Mouse (Mus musculus): ENCODE results near the gene Rnf114. TPM values are rescaled to one million over a fixed set of nuclear protein-coding genes. Genes with fewer than 3 reads are reported as not detected.

Rnf114 gene
- polyA plus RNA-seq, 1 experiment from 2014 or later, result 130 TPM

GRCm38 (mm10) chr2:167538671-167539306 is 46.3 kb downstream of the Rnf114 start:
- WGBS, result 30% methylated on average over 32 of the region's 34 CpGs
- Histone ChIP-seq H3K36me3 (no peaks in the 10 kb centered on the region), H3K4me2 (replicated peaks) (peak overlapping the region; percentile 87), H3K9me3 (no peaks in the 10 kb centered on the region), H3K27me3 (replicated peaks) (peaks cover 40% of the 10 kb centered on the region), H3K4me1 (peaks cover 54% of the 10 kb centered on the region), H3K4me3 (peak overlapping the region; percentile 50), H3K9ac (peak overlapping the region; percentile 51), H3K27ac (no peak overlapping the region)
- no peak for ATAC-seq (ENCODE audit: low FRiP score, low read depth)

DNA sequence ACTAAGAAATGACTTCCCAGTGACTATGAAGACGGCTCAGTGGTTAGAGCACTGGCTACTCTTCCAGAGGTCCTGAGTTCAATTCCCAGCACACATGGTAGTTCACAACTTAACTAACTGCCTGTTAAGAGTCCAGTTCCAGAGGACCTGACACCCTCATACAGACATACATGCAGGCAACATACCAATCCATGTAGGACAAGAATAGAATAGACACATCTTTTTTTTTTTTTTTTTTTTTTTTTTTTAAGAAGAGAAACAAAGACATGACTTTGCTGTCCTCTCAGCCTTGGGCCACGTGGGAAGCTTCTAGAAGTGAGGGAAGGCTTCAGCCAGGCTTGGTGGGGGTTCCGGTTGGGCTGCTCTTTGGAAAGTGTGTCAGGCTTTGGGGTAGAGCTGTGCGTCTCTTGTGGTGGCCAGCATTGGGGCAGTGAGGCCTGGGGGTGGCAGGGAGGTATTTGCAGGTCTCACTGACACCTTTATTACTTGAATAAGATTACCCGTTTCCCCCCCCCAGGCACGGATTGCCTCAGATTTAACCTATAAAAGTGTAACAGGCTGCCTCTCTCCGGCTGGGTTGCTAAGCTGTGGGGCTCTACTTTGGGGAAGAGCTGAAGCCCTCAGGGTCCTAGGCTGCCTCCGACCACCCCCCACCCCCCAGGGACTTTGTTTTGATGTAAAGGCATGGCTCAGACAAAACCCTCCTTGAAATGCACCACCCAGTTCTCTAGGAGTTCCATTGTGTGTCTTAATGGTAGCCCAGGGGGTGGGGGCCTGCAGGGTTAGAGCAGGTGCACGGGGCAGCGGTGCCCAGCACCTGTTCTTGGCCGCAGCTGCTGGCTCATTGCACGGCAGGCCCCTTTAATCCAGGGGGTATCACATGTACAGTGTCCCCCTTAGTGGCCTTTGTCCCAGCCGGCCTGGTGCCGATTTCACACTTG is 47.4 kb downstream of the Rnf114 start:
- peak; percentile 27 for ATAC-seq (ENCODE audit: low FRiP score, low read depth)
- Histone ChIP-seq H3K4me2 (replicated peaks) (peak overlapping the region; percentile 87), H3K27me3 (replicated peaks) (peaks cover 40% of the 10 kb centered on the region), H3K9ac (peak overlapping the region; percentile 48; the same call in 1 of the 2 replicates), H3K27ac (no peak overlapping the region), H3K9me3 (no peaks in the 10 kb centered on the region), H3K4me1 (peaks cover 61% of the 10 kb centered on the region), H3K4me3 (peak overlapping the region; percentile 50), H3K36me3 (no peaks in the 10 kb centered on the region)
- WGBS, result 14% methylated on average over 14 of the region's 14 CpGs

- peaks cover 38% of the 10 kb centered on the region for H3K27me3 ChIP-seq (replicated peaks)
- no peaks in the 10 kb centered on the region for H3K36me3 ChIP-seq
- peak overlapping the region; percentile 34 for H3K4me3 ChIP-seq
- 9% methylated on average over 12 of the region's 12 CpGs for WGBS
- ATAC-seq (ENCODE audit: low FRiP score, low read depth), result no peak; the same call in 1 of the 2 replicates
- peak overlapping the region; percentile 87 for H3K4me2 ChIP-seq (replicated peaks)
- H3K9ac ChIP-seq, result peak overlapping the region; percentile 48
- no peak overlapping the region for H3K27ac ChIP-seq
- H3K4me1 ChIP-seq, result peaks cover 61% of the 10 kb centered on the region
- no peaks in the 10 kb centered on the region for H3K9me3 ChIP-seq
Measured at GRCm38 (mm10) chr2:167540477-167541110, 48.1 kb downstream of the Rnf114 start.

- Histone ChIP-seq H3K9ac (no peak overlapping the region), H3K27ac (no peak overlapping the region), H3K36me3 (no peaks in the 10 kb centered on the region), H3K9me3 (no peaks in the 10 kb centered on the region), H3K4me3 (peak overlapping the region; percentile 34; the same call in 1 of the 2 replicates), H3K4me1 (peaks cover 61% of the 10 kb centered on the region), H3K4me2 (replicated peaks) (peak overlapping the region; percentile 87), H3K27me3 (replicated peaks) (peaks cover 31% of the 10 kb centered on the region)
- ATAC-seq (ENCODE audit: low FRiP score, low read depth), result no peak
- 10% methylated on average over 6 of the region's 6 CpGs for WGBS
Measured at GRCm38 (mm10) chr2:167541324-167541723, 48.9 kb downstream of the Rnf114 start.

- H3K27ac ChIP-seq, result no peak overlapping the region
- H3K4me1 ChIP-seq, result peaks cover 61% of the 10 kb centered on the region
- WGBS, result 78% methylated on average over 12 of the region's 12 CpGs
- ATAC-seq (ENCODE audit: low FRiP score, low read depth), result no peak
- peaks cover 26% of the 10 kb centered on the region for H3K27me3 ChIP-seq (replicated peaks)
- H3K9ac ChIP-seq, result no peak overlapping the region
- H3K36me3 ChIP-seq, result no peaks in the 10 kb centered on the region
- H3K4me2 ChIP-seq (replicated peaks), result peak overlapping the region; percentile 87
- H3K9me3 ChIP-seq, result no peaks in the 10 kb centered on the region
- H3K4me3 ChIP-seq, result 0 out of 2 replicates have a peak overlapping the region, but pooled peaks have one; percentile 0
Measured at GRCm38 (mm10) chr2:167541761-167542160, 49.3 kb downstream of the Rnf114 start.

DNA sequence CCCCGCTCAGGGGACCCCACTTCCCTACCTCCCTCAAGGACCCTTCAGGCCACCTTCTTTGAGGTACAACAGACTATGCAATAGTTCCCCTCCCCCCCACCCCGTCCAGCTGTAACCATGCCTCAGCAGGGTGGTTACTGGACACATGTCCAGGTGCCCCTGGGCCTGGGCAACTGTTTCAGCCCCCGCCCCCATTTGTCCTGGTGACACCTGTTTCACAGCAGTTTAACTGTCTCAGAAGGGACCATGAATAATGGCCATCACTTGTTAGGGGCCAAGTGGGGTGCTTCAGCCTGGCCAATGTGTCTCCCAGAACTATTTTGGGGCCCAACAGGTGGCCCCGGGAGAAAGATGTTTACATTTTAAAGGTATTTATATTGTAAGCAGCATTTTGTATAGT is 49.9 kb downstream of the Rnf114 start:
- WGBS, result 69% methylated on average over 4 of the region's 4 CpGs
- Histone ChIP-seq H3K4me2 (replicated peaks) (peak overlapping the region; percentile 87), H3K27me3 (replicated peaks) (peaks cover 20% of the 10 kb centered on the region), H3K36me3 (no peaks in the 10 kb centered on the region), H3K4me1 (peaks cover 58% of the 10 kb centered on the region), H3K9me3 (no peaks in the 10 kb centered on the region), H3K9ac (no peak overlapping the region), H3K27ac (no peak overlapping the region), H3K4me3 (no peak overlapping the region; the same call in 1 of the 2 replicates)
- no peak for ATAC-seq (ENCODE audit: low FRiP score, low read depth)

DNA sequence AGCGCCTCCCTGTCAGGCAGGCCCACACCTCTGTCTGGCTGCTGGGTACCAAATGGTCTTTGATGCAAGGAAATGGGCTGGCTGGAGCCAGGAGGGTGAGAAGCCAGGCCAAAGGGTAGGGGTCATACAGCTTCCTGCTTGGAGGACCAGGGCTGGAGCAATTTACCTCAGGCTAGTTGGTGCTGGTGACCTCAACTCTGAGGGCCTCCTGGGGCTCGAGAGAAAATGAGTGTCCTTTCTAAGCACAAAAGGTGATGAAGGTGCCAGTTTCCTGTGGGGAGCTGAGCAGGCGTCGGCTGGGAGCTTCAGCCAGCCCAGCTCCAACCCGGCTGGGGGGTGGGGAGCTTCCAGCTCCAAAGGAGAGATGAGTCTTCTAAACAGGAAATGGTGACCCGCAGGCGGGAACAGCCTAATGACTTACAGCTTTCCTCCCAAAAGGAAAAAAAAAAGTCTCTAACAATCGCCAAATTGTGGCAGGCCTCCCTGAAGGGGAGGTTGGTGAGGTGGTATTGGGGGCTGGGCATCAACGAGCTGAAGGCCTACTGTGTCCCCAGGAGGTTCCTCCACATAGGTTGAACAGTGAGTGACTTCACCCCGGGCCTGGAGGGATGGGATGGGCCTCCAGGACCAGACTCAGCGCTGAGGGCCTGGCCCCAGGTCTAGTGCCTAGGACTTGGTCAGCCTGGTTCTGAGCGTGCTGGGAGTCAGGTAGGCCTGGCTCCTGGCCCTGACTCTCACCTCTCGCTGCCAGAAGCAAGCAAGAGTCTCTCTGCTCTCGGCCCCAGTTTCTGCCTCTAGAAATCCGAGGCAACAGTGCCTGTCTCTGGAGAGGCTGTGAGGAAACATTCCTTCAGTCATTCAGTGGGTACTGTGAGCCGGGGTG is 50.9 kb downstream of the Rnf114 start:
- Histone ChIP-seq H3K4me2 (replicated peaks) (peak overlapping the region; percentile 16), H3K27me3 (replicated peaks) (peaks cover 16% of the 10 kb centered on the region), H3K4me3 (no peak overlapping the region), H3K9me3 (no peaks in the 10 kb centered on the region), H3K4me1 (peaks cover 50% of the 10 kb centered on the region), H3K9ac (0 out of 2 replicates have a peak overlapping the region, but pooled peaks have one; percentile 26), H3K27ac (peak overlapping the region; percentile 11; the same call in 1 of the 2 replicates), H3K36me3 (no peaks in the 10 kb centered on the region)
- ATAC-seq (ENCODE audit: low FRiP score, low read depth), result no peak
- 19% methylated on average over 16 of the region's 16 CpGs for WGBS

GRCm38 (mm10) chr2:167544004-167544356 is 51.5 kb downstream of the Rnf114 start:
- no peaks in the 10 kb centered on the region for H3K9me3 ChIP-seq
- no peak for ATAC-seq (ENCODE audit: low FRiP score, low read depth)
- peaks cover 46% of the 10 kb centered on the region for H3K4me1 ChIP-seq
- H3K27ac ChIP-seq, result peak overlapping the region; percentile 11; the same call in 1 of the 2 replicates
- H3K36me3 ChIP-seq, result no peaks in the 10 kb centered on the region
- H3K27me3 ChIP-seq (replicated peaks), result peaks cover 9% of the 10 kb centered on the region; the same call in 1 of the 2 replicates
- 15% methylated on average over 4 of the region's 4 CpGs for WGBS
- no peak overlapping the region for H3K9ac ChIP-seq
- H3K4me3 ChIP-seq, result no peak overlapping the region
- H3K4me2 ChIP-seq (replicated peaks), result peak overlapping the region; percentile 5; the same call in 1 of the 2 replicates

DNA sequence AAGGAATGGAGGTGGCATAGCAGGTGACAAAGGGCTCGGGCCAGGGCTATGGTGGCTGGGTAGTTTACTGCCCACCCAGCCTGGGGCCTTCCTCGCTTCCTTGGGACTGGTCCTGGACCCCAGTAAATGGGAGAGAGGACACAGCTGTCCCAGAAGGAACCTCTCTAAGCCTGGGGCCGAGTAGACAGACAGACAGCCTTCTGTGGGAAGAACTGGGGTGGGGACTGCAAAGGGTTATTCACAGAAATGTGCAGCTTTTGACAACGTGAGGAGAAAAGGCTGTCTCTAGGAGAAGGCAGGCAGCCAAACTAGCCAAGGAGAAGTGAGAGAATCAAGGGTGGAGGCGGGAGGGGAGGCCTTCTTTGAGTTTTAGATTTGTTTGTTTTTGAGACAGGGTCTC is 52.0 kb downstream of the Rnf114 start:
- Histone ChIP-seq H3K9me3 (no peaks in the 10 kb centered on the region), H3K36me3 (no peaks in the 10 kb centered on the region), H3K4me3 (no peak overlapping the region), H3K27ac (no peak overlapping the region), H3K27me3 (replicated peaks) (peaks cover 8% of the 10 kb centered on the region; the same call in 1 of the 2 replicates), H3K4me1 (peaks cover 46% of the 10 kb centered on the region), H3K4me2 (replicated peaks) (0 out of 2 replicates have a peak overlapping the region, but pooled peaks have one; percentile 5), H3K9ac (no peak overlapping the region)
- no peak for ATAC-seq (ENCODE audit: low FRiP score, low read depth)
- WGBS, result 57% methylated on average over 5 of the region's 5 CpGs

GRCm38 (mm10) chr2:167546447-167547195 is 54.2 kb downstream of the Rnf114 start:
- Histone ChIP-seq H3K36me3 (no peaks in the 10 kb centered on the region), H3K9ac (no peak overlapping the region), H3K27ac (no peak overlapping the region), H3K9me3 (no peaks in the 10 kb centered on the region), H3K4me1 (peaks cover 26% of the 10 kb centered on the region), H3K27me3 (replicated peaks) (no peaks in the 10 kb centered on the region; the same call in 1 of the 2 replicates), H3K4me3 (no peak overlapping the region), H3K4me2 (replicated peaks) (no peak overlapping the region)
- WGBS, result 81% methylated on average over 18 of the region's 18 CpGs
- ATAC-seq (ENCODE audit: low FRiP score, low read depth), result no peak
